Mouse (Mus musculus): ENCODE results near the gene Cpm. TPM values are rescaled to one million over a fixed set of nuclear protein-coding genes. Genes with fewer than 3 reads are reported as not detected.
"Not testable (repeated sequence)": the region's sequence is repeated elsewhere in the genome, so short reads cannot be mapped to it uniquely, and the experiment has no call there.

Gene Cpm
- polyA plus RNA-seq, 1 experiment from 2014 or later: 69.8 TPM

GRCm38 (mm10) chr10:117699914-117700313 lies 70.6 kb downstream of the Cpm start:
- no peaks in the 10 kb centered on the region for H3K9me3 ChIP-seq
- ATAC-seq (ENCODE audit: insufficient number of reproducible peaks, low FRiP score, low TSS enrichment, low read depth): no peak
- WGBS: 93% methylated on average over 4 of the region's 4 CpGs
- no peak overlapping the region for H3K4me3 ChIP-seq
- H3K36me3 ChIP-seq: peaks cover 91% of the 10 kb centered on the region
- H3K27ac ChIP-seq: no peak overlapping the region
- H3K4me2 ChIP-seq: no peak overlapping the region
- no peak overlapping the region for H3K9ac ChIP-seq
- H3K27me3 ChIP-seq: no peaks in the 10 kb centered on the region
- no peaks in the 10 kb centered on the region for H3K4me1 ChIP-seq

- Histone ChIP-seq H3K27me3 (no peaks in the 10 kb centered on the region), H3K9me3 (no peaks in the 10 kb centered on the region), H3K4me3 (no peak overlapping the region), H3K36me3 (peaks cover 91% of the 10 kb centered on the region), H3K4me2 (no peak overlapping the region), H3K4me1 (no peaks in the 10 kb centered on the region), H3K9ac (no peak overlapping the region), H3K27ac (no peak overlapping the region)
- WGBS: 73% methylated on average over 1 of the region's 1 CpGs
- no peak for ATAC-seq (ENCODE audit: insufficient number of reproducible peaks, low FRiP score, low TSS enrichment, low read depth)
These were observed 71.2 kb downstream of the Cpm start for GRCm38 (mm10) chr10:117700450-117700849.

GRCm38 (mm10) chr10:117701034-117701829 lies 71.9 kb downstream of the Cpm start:
- Histone ChIP-seq H3K36me3 (peaks cover 86% of the 10 kb centered on the region), H3K27me3 (no peaks in the 10 kb centered on the region), H3K27ac (no peak overlapping the region), H3K4me1 (no peaks in the 10 kb centered on the region), H3K9ac (no peak overlapping the region), H3K9me3 (no peaks in the 10 kb centered on the region), H3K4me2 (no peak overlapping the region), H3K4me3 (no peak overlapping the region)
- WGBS: 90% methylated on average over 6 of the region's 6 CpGs
- no peak for ATAC-seq (ENCODE audit: insufficient number of reproducible peaks, low FRiP score, low TSS enrichment, low read depth)

GRCm38 (mm10) chr10:117702024-117702833 lies 72.9 kb downstream of the Cpm start:
- Histone ChIP-seq H3K9ac (no peak overlapping the region), H3K4me1 (no peaks in the 10 kb centered on the region), H3K4me2 (no peak overlapping the region), H3K27ac (no peak overlapping the region), H3K4me3 (no peak overlapping the region), H3K27me3 (no peaks in the 10 kb centered on the region), H3K9me3 (no peaks in the 10 kb centered on the region), H3K36me3 (peaks cover 86% of the 10 kb centered on the region)
- ATAC-seq (ENCODE audit: insufficient number of reproducible peaks, low FRiP score, low TSS enrichment, low read depth): no peak
- 96% methylated on average over 6 of the region's 6 CpGs for WGBS

- H3K36me3 ChIP-seq: peaks cover 80% of the 10 kb centered on the region
- 89% methylated on average over 3 of the region's 3 CpGs for WGBS
- no peak overlapping the region for H3K4me2 ChIP-seq
- H3K9me3 ChIP-seq: no peaks in the 10 kb centered on the region
- no peak overlapping the region for H3K9ac ChIP-seq
- no peak overlapping the region for H3K4me3 ChIP-seq
- H3K27ac ChIP-seq: no peak overlapping the region
- ATAC-seq (ENCODE audit: insufficient number of reproducible peaks, low FRiP score, low TSS enrichment, low read depth): no peak
- H3K27me3 ChIP-seq: no peaks in the 10 kb centered on the region
- no peaks in the 10 kb centered on the region for H3K4me1 ChIP-seq
These were observed 74.2 kb downstream of the Cpm start for GRCm38 (mm10) chr10:117703506-117703905.

GRCm38 (mm10) chr10:117704314-117704963 lies 75.1 kb downstream of the Cpm start:
- not testable (repeated sequence) for H3K4me3 ChIP-seq; H3K4me2 ChIP-seq; ATAC-seq (ENCODE audit: insufficient number of reproducible peaks, low FRiP score, low TSS enrichment, low read depth); H3K9ac ChIP-seq; H3K27ac ChIP-seq; H3K4me1 ChIP-seq; H3K27me3 ChIP-seq; H3K9me3 ChIP-seq
- WGBS: 96% methylated on average over 6 of the region's 6 CpGs
- H3K36me3 ChIP-seq: peaks cover 71% of the 10 kb centered on the region

- H3K27me3 ChIP-seq: no peaks in the 10 kb centered on the region
- WGBS: 94% methylated on average over 6 of the region's 6 CpGs
- H3K4me3 ChIP-seq: no peak overlapping the region
- H3K9me3 ChIP-seq: no peaks in the 10 kb centered on the region
- H3K4me1 ChIP-seq: peaks cover 2% of the 10 kb centered on the region; the same call in 1 of the 2 replicates
- peaks cover 66% of the 10 kb centered on the region for H3K36me3 ChIP-seq
- no peak for ATAC-seq (ENCODE audit: insufficient number of reproducible peaks, low FRiP score, low TSS enrichment, low read depth)
- no peak overlapping the region for H3K4me2 ChIP-seq
- H3K9ac ChIP-seq: no peak overlapping the region
- no peak overlapping the region for H3K27ac ChIP-seq
These were observed 75.7 kb downstream of the Cpm start for GRCm38 (mm10) chr10:117704964-117705335.

GRCm38 (mm10) chr10:117705806-117706205 lies 76.5 kb downstream of the Cpm start:
- Histone ChIP-seq H3K9me3 (no peaks in the 10 kb centered on the region), H3K9ac (no peak overlapping the region), H3K4me2 (no peak overlapping the region), H3K36me3 (peaks cover 57% of the 10 kb centered on the region), H3K27ac (no peak overlapping the region), H3K27me3 (no peaks in the 10 kb centered on the region), H3K4me3 (no peak overlapping the region), H3K4me1 (peaks cover 2% of the 10 kb centered on the region; the same call in 1 of the 2 replicates)
- ATAC-seq (ENCODE audit: insufficient number of reproducible peaks, low FRiP score, low TSS enrichment, low read depth): no peak

GRCm38 (mm10) chr10:117706440-117706839 lies 77.1 kb downstream of the Cpm start:
- H3K4me2 ChIP-seq: no peak overlapping the region
- no peaks in the 10 kb centered on the region for H3K9me3 ChIP-seq
- no peak overlapping the region for H3K27ac ChIP-seq
- H3K9ac ChIP-seq: no peak overlapping the region
- H3K4me3 ChIP-seq: no peak overlapping the region
- WGBS: 89% methylated on average over 6 of the region's 6 CpGs
- H3K36me3 ChIP-seq: peaks cover 53% of the 10 kb centered on the region
- no peaks in the 10 kb centered on the region for H3K27me3 ChIP-seq
- H3K4me1 ChIP-seq: peaks cover 7% of the 10 kb centered on the region; the same call in 1 of the 2 replicates
- ATAC-seq (ENCODE audit: insufficient number of reproducible peaks, low FRiP score, low TSS enrichment, low read depth): no peak

GRCm38 (mm10) chr10:117707114-117707838 lies 78.0 kb downstream of the Cpm start:
- H3K4me3 ChIP-seq: no peak overlapping the region
- no peaks in the 10 kb centered on the region for H3K9me3 ChIP-seq
- ATAC-seq (ENCODE audit: insufficient number of reproducible peaks, low FRiP score, low TSS enrichment, low read depth): no peak
- no peak overlapping the region for H3K9ac ChIP-seq
- no peak overlapping the region for H3K27ac ChIP-seq
- H3K4me1 ChIP-seq: peaks cover 9% of the 10 kb centered on the region; the same call in 1 of the 2 replicates
- 90% methylated on average over 2 of the region's 2 CpGs for WGBS
- H3K36me3 ChIP-seq: peaks cover 46% of the 10 kb centered on the region
- H3K27me3 ChIP-seq: no peaks in the 10 kb centered on the region
- no peak overlapping the region for H3K4me2 ChIP-seq

- Histone ChIP-seq H3K4me1 (peaks cover 9% of the 10 kb centered on the region; the same call in 1 of the 2 replicates), H3K27ac (no peak overlapping the region), H3K9ac (no peak overlapping the region), H3K36me3 (peaks cover 37% of the 10 kb centered on the region), H3K27me3 (no peaks in the 10 kb centered on the region), H3K9me3 (no peaks in the 10 kb centered on the region), H3K4me2 (no peak overlapping the region), H3K4me3 (no peak overlapping the region)
- no peak for ATAC-seq (ENCODE audit: insufficient number of reproducible peaks, low FRiP score, low TSS enrichment, low read depth)
- 93% methylated on average over 2 of the region's 2 CpGs for WGBS
These were observed 79.1 kb downstream of the Cpm start for GRCm38 (mm10) chr10:117708376-117708775.
